Mouse (Mus musculus): ENCODE results near the gene Cct8. TPM values are rescaled to one million over a fixed set of nuclear protein-coding genes. Genes with fewer than 3 reads are reported as not detected.

Cct8 gene
- polyA plus RNA-seq (2012; rRNA removed), result 14.0 and 16.8 TPM in 2 replicates

DNA sequence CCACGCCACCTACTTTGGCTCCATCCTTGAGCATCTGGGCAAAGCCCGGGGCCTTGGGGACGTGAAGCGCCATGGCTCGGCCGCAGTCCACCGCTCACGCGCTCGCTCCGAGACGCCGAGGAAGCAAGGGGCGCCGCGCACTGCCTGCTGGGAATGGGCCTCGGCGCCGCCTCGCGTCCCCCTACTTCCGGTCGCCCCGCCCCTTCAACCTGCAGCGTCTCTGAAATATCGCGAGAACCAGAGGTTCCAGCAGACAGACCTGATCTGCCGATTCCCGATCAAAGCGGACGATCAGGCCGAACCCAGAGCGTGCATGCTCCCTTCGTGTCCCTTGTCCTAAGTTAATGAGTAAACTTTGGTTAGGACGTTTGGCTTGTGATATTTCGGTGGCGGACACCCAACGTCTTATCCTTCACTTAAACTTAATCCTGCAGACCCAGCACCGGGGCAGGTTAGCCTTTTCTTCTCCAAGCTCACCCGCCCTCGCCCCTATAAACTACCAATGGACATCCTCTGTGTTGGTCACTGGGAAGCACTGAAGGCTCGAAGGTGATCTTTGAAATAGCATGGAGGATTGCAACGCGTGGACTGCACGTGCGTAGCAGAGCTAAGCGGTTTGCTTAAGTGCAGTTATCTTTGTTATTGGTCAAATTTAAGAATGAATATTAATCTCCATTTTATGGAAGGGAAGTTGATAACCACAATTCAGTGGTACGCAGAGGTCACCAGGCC, at the start of gene Cct8:
Gene Cct8 (minus strand): TSS at position 158 of the 732 bp plus-strand sequence.

DNA sequence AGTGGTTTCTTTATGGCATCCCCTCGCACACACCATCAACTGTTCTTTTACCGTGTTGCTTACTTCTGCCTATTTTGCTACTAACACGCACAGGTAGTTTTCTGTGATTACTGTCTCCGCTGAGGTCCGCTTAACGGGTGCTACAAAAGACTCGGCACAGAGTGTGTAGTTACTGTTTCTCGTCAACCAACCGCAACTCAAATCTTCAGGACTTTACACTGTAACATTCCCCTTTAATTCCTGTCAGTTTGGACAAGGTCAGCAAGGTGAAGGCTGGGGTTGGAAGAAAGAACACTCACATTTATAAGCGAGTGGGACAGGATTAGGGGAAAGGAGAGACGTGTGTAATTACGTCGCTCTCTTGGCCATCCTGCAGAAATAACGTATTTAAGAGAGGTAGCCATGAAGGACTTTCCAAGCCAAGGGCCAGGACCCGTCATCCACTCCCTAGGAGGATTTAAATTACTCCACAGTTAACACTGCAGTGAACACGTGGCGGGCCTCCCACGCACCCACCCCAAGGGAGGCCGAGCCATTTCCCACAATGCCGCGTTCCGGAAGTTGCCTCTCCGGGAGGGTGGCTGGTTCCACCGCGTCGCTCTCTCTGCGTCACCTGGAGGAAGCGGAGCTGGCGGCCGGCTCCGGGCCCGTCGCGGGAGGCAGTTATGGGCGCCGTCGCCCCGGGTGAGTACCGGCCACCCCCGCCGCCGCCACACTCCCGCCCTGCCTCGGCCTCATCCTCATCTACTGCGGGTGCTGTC, 41.1 kb downstream of the Cct8 start, which contains the start of gene Usp16:
Gene Usp16 (plus strand): TSS at position 285 of the 761 bp plus-strand sequence.

DNA sequence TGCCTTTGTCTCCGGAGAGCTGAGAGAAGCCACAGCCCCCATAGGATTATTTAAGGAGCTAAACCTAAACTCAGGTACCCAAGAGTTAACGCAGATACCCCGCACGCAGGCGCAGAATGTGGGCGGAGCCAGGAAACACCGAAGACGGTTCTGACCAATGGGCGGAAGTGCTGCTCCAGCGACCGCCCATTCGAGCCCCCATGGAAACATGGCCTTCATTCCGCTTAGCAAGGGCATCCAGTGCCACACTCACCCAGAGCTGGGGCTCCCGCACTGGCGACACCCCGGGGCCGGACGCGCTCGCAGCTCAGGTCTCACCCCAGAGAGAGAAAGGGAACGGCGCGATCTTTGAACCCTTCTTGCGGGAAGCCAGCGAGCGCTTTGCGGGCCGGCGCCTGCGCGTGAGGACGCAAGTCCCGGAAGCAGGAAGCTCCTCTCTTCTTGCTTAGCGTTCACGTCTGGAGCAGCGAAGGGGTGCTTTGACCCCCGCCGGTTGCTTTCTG, 55.4 kb downstream of the Cct8 start, which contains the start of gene Rwdd2b:
Gene Rwdd2b (minus strand): TSS at position 390 of the 503 bp plus-strand sequence.

Other genes starting within 250 kb of the Cct8 start
- gene N6amt1, start 141.7 kb downstream of the Cct8 start, polyA plus RNA-seq (2012; rRNA removed), result 13.7 and 16.1 TPM in 2 replicates
- 4.9 and 6.2 TPM in 2 replicates for gene Ltn1, start 63.3 kb downstream of the Cct8 start, polyA plus RNA-seq (2012; rRNA removed)
- gene Rwdd2b, start 55.3 kb downstream of the Cct8 start, polyA plus RNA-seq (2012; rRNA removed), result 3.1 and 3.2 TPM in 2 replicates
- gene Usp16, start 41.2 kb downstream of the Cct8 start, polyA plus RNA-seq (2012; rRNA removed), result 12.9 and 15.8 TPM in 2 replicates
- 5.6 and 6.5 TPM in 2 replicates for gene Map3k7cl, start 57.5 kb upstream of the Cct8 start, polyA plus RNA-seq (2012; rRNA removed)
- 9.3 and 10.5 TPM in 2 replicates for gene Bach1, start 203.1 kb upstream of the Cct8 start, polyA plus RNA-seq (2012; rRNA removed)

Data from ovary, adult 2 months (tissue).